Mouse (Mus musculus) heart, postnatal 0 days (tissue): ENCODE data around the gene Kntc1. TPM values are rescaled to one million over a fixed set of nuclear protein-coding genes. Genes with fewer than 3 reads are reported as not detected.

Source experiments
- ATAC-seq: fragments of 200-750 bp; cut with Nextera tagmentation; 2 replicates; pipeline ENCODE4 v1.8.0; 2017; ENCODE audit warnings: low read depth, moderate number of reproducible peaks, moderate library complexity; ENCODE audit not compliant: insufficient read depth
- DNase-seq: peaks from one replicate; pipeline ENCODE4 v3.0.0-alpha.2; 2016; ENCODE audit warnings: low spot score
- H3K27ac ChIP-seq: fragments of 300-500 bp; sonication (generic); 2 replicates; pipeline ENCODE4 v1.5.1; 2014; ENCODE audit warnings: low read depth, mild to moderate bottlenecking
- H3K27me3 ChIP-seq: fragments of 300-500 bp; sonication (generic); 2 replicates; pipeline ENCODE4 v1.6.1; 2014; ENCODE audit warnings: low read length, mixed read lengths; ENCODE audit not compliant: control insufficient read depth, insufficient read depth
- H3K36me3 ChIP-seq: fragments of 300-500 bp; sonication (generic); replicated peaks from 2 replicates; pipeline ENCODE4 v1.6.1; 2014; ENCODE audit warnings: low read length, mixed read lengths; ENCODE audit not compliant: control insufficient read depth, insufficient read depth
- H3K4me1 ChIP-seq: fragments of 300-500 bp; sonication (generic); 2 replicates; pipeline ENCODE4 v1.6.1; 2014; ENCODE audit warnings: antibody characterized with exemption; ENCODE audit not compliant: control insufficient read depth, insufficient read depth
- H3K4me2 ChIP-seq: fragments of 300-500 bp; sonication (generic); 2 replicates; pipeline ENCODE4 v1.6.1; 2014; ENCODE audit warnings: low read depth, mild to moderate bottlenecking, low read length, moderate library complexity
- H3K4me3 ChIP-seq: fragments of 300-500 bp; sonication (generic); 2 replicates; pipeline ENCODE4 v1.5.1; 2014; ENCODE audit warnings: low read depth, low read length
- H3K9ac ChIP-seq: fragments of 300-500 bp; sonication (generic); replicated peaks from 2 replicates; pipeline ENCODE4 v1.6.1; 2014; ENCODE audit warnings: low read depth, low read length, mixed read lengths
- H3K9me3 ChIP-seq: fragments of 300-500 bp; sonication (generic); replicated peaks from 2 replicates; pipeline ENCODE4 v1.6.1; 2016; ENCODE audit warnings: low read length; ENCODE audit not compliant: control insufficient read depth
- CTCF ChIP-seq: IDR thresholded peaks from 2 replicates; pipeline ENCODE4 v1.5.1; 2016; ENCODE audit warnings: antibody characterized with exemption, control low read depth, low read depth
- EP300 ChIP-seq: IDR thresholded peaks from 2 replicates; pipeline ENCODE4 v1.6.1; 2016; ENCODE audit warnings: antibody characterized with exemption, low read depth
- WGBS: fragments of 180-500 bp; shearing (Covaris S2); extraction: QIAGEN DNeasy Blood & Tissue Kit; methylation state at CpG from one replicate; pipeline ENCODE4 v1.1.7; 2014; 5-methylcytosine and 5-hydroxymethylcytosine counted together
- polyA plus RNA-seq: library from polyadenylated mRNA; unstranded; fragments of >200 nt; fragmentation: Nextera tagmentation; extraction: Ambion mirVana; gene quantifications from 2 replicates; pipeline ENCODE4 v1.2.1, GENCODE M21; 2015
- total RNA-seq: library from RNA; depleted of rRNA; stranded (reverse); fragments of >200 nt; gene quantifications from 2 replicates; pipeline ENCODE4 v1.2.3, GENCODE M21; 2014; ENCODE audit warnings: low replicate concordance; rRNA removed

The Kntc1 gene
- total RNA-seq (15.6 and 17.5 TPM in 2 replicates), polyA plus RNA-seq (3.8 and 3.9 TPM in 2 replicates)

- Histone ChIP-seq H3K27me3 (no peaks in the 10 kb centered on the region), H3K9me3 (no peaks in the 10 kb centered on the region), H3K4me1 (peaks cover 27% of the 10 kb centered on the region), H3K4me3 (peak within 1 kb of the TSS; percentile 68), H3K36me3 (peaks cover 3% of the 10 kb centered on the region), H3K4me2 (peak within 1 kb of the TSS; percentile 89), H3K9ac (peak within 1 kb of the TSS; percentile 87), H3K27ac (peak within 1 kb of the TSS; percentile 99)
- WGBS: under 1% methylated on average over 63 of the region's 63 CpGs
- peak; percentile 20; the same call in 1 of the 2 replicates for TF ChIP-seq CTCF
- peak; percentile 71 for TF ChIP-seq EP300
- ATAC-seq (peak; percentile 98), DNase-seq (peak; percentile 100)
Measured at GRCm38 (mm10) chr5:123749065-123750064, at the start of gene Kntc1, which contains the start of gene Rsrc2. TSS of gene Kntc1 (plus strand) at chr5:123749716. TSS of gene Rsrc2 (minus strand) at chr5:123749414.

- ATAC-seq: peak; percentile 53; the same call in 1 of the 2 replicates
- no peaks in the 10 kb centered on the region for H3K27me3 ChIP-seq
- no peak overlapping the region for H3K9ac ChIP-seq
- H3K36me3 ChIP-seq: peaks cover 74% of the 10 kb centered on the region
- DNase-seq: peak; percentile 58
- WGBS: 23% methylated on average over 11 of the region's 11 CpGs
- peak overlapping the region; percentile 62 for H3K27ac ChIP-seq
- H3K4me1 ChIP-seq: 0 out of 2 replicates have a peak, but pooled peaks cover 8% of the 10 kb centered on the region
- H3K4me3 ChIP-seq: no peak overlapping the region
- TF ChIP-seq EP300 (no peak), CTCF (peak; percentile 16; the same call in 1 of the 2 replicates)
- no peaks in the 10 kb centered on the region for H3K9me3 ChIP-seq
- no peak overlapping the region for H3K4me2 ChIP-seq
Measured at GRCm38 (mm10) chr5:123700625-123701024, 48.9 kb upstream of the Kntc1 start.

- H3K27ac ChIP-seq: no peak overlapping the region
- WGBS: 90% methylated on average over 12 of the region's 12 CpGs
- H3K4me1 ChIP-seq: no peaks in the 10 kb centered on the region
- H3K36me3 ChIP-seq: peaks cover 96% of the 10 kb centered on the region
- TF ChIP-seq EP300: no peak
- TF ChIP-seq CTCF: no peak
- DNase-seq (no peak), ATAC-seq (no peak)
- H3K4me2 ChIP-seq: no peak overlapping the region
- no peaks in the 10 kb centered on the region for H3K9me3 ChIP-seq
- no peaks in the 10 kb centered on the region for H3K27me3 ChIP-seq
- no peak overlapping the region for H3K9ac ChIP-seq
- no peak overlapping the region for H3K4me3 ChIP-seq
Measured at GRCm38 (mm10) chr5:123708598-123708997, 40.9 kb upstream of the Kntc1 start.

GRCm38 (mm10) chr5:123709571-123709970 lies 39.9 kb upstream of the Kntc1 start:
- no peak for TF ChIP-seq EP300
- TF ChIP-seq CTCF: no peak
- ATAC-seq (no peak), DNase-seq (no peak)
- peaks cover 96% of the 10 kb centered on the region for H3K36me3 ChIP-seq
- no peaks in the 10 kb centered on the region for H3K27me3 ChIP-seq
- no peak overlapping the region for H3K9ac ChIP-seq
- no peak overlapping the region for H3K4me2 ChIP-seq
- WGBS: 86% methylated on average over 4 of the region's 4 CpGs
- no peak overlapping the region for H3K27ac ChIP-seq
- H3K4me1 ChIP-seq: no peaks in the 10 kb centered on the region
- no peak overlapping the region for H3K4me3 ChIP-seq
- H3K9me3 ChIP-seq: no peaks in the 10 kb centered on the region

- peaks cover 6% of the 10 kb centered on the region; the same call in 1 of the 2 replicates for H3K4me1 ChIP-seq
- no peak overlapping the region for H3K9ac ChIP-seq
- no peak overlapping the region for H3K27ac ChIP-seq
- no peak for DNase-seq
- 90% methylated on average over 6 of the region's 6 CpGs for WGBS
- H3K27me3 ChIP-seq: no peaks in the 10 kb centered on the region
- ATAC-seq: no peak
- TF ChIP-seq EP300: no peak
- TF ChIP-seq CTCF: no peak
- peaks cover 82% of the 10 kb centered on the region for H3K36me3 ChIP-seq
- no peaks in the 10 kb centered on the region for H3K9me3 ChIP-seq
- H3K4me2 ChIP-seq: no peak overlapping the region
- no peak overlapping the region for H3K4me3 ChIP-seq
Measured at GRCm38 (mm10) chr5:123713782-123714181, 35.7 kb upstream of the Kntc1 start.
